Mouse (Mus musculus): ENCODE results near the gene Olfr211.
"Not testable (repeated sequence)": the region's sequence is repeated elsewhere in the genome, so short reads cannot be mapped to it uniquely, and the experiment has no call there.

The Olfr211 gene

DNA sequence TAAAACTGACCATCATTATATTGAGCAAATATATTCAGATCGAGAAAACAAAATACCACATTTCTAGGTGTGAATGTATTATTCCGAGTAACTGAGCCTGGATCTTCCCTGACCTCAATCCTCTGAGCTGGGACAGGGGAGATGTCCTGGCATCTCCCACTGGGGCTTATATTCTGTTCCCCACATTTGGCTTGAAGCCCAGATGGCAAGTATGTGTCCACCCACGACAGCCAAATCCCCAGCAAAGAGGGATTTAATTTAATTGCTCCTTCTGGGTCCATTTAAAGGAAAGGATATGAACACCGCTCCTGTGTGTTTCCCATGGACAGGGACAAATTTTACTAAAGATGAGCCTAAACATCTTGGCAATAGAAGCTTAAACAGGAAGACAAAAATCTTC is at the start of gene Olfr211:
Olfr211 (plus strand) TSS at position 301 of the 400 bp plus-strand sequence.
- no peak for DNase-seq (ENCODE audit: low spot score)

DNA sequence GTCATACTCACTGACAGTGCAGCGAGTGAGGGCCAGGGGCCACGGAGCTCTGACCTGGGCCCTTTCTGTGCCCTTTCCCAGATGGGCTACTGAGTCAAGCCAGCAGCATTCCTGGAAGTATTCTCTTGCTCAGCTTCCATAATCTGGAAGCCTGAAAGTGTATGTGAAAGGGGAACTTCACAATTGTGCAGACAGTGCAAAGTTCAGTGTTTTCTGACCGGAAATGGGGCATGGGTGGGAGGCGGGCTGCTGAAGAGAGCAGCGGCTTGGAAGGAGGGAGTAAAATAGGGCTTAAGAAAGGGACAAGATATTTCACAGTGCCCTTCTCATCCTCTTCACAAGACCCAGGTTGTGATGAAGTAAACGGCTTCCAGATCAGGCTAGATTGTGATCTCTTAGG is 49.4 kb upstream of the Olfr211 start:
- DNase-seq (ENCODE audit: low spot score): no peak

DNA sequence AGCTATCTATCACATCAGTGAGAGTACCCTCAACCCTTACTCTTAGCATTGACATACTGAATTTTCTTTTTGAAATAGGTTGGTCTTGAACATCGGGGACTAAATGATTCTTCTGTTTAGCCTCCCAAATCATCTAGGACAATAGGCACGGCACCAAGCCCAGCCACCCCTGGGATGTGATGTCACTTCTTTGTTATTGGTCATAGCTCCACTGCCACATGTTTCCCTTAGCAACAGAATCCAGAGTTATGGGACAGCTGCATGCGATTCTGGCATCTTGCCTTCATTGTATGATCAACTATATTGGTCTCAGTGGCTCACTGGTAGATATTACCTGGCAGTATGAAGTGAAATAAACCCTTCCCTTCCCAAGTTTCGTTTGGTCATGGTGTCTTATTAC is 48.4 kb upstream of the Olfr211 start:
- no peak for DNase-seq (ENCODE audit: low spot score)

DNA sequence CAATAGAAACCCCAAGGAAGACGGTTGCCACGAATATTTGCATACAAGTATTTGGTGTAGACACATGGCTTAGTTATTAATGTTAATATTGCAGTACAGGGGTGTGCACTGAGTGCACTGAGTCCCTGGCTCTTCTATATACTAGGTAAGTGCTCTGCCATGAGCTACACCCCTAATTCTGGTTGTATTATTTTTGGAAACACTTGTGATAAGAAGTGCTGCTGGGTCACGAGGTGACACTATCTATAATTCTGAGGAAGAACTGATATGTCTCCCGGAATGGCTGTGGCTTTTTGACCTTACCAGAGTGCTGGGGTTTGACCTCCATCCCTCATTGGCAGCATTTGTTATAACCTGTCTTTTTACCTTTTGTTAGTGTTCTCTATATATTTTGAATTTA is 48.0 kb upstream of the Olfr211 start:
- DNase-seq (ENCODE audit: low spot score): no peak

DNA sequence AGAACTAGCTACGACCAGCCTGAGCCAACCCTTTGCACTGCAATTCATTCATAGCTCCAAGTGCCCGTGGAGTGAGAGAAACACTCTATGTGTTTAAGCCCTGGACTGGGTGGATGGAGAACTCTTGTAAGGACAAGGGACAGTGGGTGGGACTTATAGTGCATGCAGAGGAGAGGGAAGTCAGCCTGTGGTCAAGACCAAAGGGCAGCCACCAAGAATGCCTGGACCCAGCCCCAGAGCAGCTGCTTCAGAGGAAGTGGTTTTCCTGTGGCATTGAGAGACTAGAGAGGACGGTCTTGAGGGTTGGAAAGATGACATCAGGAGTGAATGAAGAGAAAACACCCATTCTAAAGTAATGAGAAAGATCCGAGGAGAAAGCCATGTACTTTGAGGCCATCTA is 33.1 kb upstream of the Olfr211 start:
- DNase-seq (ENCODE audit: low spot score): peak; percentile 49

DNA sequence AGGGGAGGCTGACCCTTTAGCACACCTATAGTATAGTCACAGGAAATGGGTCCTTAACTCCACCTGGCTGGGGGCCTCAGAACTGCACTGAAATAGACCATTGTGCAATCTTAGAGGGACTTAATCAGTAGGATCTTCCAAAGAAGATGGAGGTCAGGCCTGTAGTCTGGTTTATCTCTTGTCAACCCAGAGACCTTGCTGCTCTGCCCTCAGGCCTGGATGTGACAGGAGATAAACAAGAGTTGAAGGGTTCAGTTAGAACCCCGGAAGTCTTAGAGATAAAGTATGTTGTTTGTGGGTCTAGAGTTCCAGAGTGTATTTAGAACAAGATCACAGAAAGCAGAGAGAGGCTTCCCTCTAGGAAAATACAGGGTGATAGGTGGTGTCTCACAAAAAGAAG is 32.4 kb upstream of the Olfr211 start:
- DNase-seq (ENCODE audit: low spot score): no peak

DNA sequence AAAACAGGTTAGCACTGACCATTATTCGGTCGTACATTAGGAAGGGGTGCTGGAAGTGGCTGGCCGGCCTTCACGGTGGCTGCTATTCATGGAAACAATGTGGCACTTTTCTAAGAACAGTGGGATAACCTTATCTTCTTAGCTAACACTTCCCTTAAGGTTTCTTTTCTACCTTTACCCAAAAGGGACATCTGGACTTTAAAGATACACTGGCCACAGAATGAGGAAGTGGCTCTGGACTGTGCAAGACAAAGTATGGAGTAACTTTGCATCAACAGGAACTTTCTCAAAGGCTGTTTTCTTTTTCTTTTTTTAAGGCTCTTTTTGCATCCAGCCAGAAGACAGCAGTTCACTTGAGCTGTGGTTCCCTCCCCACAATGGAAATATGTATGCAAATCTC is 30.2 kb upstream of the Olfr211 start:
- no peak for DNase-seq (ENCODE audit: low spot score)

DNA sequence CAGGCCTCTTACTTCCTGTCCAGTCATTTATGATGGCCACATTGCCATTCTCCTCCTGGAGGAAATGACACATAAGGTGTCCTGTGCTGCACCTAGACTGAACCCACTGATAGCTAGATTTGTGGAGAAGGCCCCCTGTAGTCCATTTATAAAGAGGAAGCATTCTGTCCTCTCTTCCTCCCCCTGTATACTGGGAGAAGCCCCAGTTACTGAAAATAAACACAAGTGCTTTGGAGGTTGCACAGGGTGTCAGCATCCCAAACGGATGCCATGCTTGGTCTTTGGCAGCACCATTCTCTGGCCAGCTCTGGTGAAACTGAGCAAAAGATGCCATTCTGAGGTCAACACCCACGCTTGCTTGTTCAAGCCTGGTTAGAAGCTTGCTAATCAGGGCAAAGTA is 29.7 kb upstream of the Olfr211 start:
- no peak for DNase-seq (ENCODE audit: low spot score)

DNA sequence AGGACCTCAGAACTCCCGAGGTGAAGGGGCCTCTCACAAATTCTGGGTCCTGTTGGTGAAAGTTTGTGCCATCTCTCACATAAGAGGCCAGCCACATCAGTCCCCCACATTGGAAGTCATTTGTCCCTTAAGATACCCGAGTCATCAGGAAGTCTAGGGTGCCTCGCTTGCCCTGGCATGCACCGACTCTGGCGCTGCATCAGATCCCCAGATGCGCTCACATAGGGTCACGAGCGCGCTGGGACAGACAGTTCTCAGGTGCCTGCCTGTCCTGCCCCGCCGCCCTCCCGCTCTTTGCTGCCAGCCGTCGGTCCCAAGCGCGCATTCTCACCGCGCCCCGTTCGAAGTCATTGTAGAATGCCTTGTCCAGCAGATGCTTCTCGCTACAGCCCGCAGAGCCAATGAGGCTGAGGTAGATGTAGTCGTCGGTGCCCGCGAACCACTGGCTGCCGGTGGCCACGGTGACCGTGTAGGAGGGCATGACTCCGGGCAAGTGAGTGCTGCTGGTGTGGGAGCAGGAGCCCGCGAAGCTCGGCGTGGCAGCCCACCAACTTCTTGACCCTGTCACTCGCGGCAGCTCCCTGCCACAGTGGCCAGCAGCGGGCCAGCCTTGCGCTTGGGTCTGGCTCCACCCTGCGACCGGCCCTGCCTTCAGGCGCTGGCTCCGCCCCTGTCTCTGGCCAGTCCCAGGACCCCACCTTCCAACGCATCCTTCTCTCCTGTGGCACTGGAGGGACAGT is 28.2 kb upstream of the Olfr211 start, which contains the start of gene Alox5:
Alox5 (minus strand) TSS at position 635 of the 740 bp plus-strand sequence.
- DNase-seq (ENCODE audit: low spot score): peak; percentile 15

DNA sequence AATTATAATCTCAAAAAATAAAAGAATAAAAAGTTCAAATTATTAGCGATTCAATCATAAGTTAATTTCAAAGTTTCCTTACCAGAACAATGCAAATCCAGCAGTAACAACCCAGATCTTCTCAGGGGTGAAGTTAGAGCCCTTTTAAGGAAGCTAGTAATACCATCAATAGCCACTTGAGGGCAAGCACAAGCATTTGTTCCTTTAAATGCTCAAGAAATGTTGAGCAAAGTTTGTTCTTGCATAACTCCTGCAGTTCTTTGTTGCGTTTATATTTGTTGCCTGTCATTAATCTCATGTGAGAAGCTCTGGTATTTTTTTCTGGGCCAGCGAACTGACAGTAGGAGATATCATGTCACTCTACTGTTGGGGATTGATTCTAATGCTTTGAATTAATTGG is 20.8 kb upstream of the Olfr211 start:
- DNase-seq (ENCODE audit: low spot score): no peak

DNA sequence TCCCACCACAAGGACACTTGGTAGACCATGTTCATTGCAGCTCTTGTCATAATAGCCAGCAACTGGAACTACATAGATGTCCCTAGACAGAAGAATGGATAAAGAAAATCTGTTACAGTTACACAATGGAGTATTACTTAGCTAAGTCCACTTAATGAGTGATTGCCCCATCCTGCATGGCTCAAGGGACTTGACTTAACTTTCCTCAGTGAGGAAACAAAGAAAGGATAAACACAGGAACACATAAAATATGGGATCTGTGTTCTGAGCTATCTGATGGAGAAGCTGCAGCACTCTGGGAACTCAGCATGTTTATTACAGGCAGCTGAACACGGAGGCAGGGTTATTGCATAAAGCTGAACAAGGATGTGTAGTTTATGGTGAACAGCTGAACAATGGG is 3.8 kb upstream of the Olfr211 start:
- no peak for DNase-seq (ENCODE audit: low spot score)

DNA sequence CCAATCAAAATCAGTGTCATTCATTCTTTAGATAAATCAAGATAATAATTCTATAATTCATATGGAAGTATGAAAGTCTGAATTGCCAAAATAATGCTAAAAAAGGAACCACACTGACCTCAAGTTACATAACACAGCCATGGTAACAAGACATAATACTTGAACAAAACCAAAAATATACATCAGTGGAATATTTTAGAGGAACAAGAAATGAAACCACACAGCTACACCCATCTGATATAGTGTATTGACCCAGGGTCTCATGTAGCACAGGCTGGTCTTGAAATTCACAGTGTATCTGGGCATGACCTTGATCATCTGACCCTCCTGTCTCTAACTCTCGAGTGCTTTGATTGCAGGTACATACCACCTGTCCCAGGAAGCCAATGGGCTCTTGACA is 2.1 kb upstream of the Olfr211 start:
- no peak for DNase-seq (ENCODE audit: low spot score)

DNA sequence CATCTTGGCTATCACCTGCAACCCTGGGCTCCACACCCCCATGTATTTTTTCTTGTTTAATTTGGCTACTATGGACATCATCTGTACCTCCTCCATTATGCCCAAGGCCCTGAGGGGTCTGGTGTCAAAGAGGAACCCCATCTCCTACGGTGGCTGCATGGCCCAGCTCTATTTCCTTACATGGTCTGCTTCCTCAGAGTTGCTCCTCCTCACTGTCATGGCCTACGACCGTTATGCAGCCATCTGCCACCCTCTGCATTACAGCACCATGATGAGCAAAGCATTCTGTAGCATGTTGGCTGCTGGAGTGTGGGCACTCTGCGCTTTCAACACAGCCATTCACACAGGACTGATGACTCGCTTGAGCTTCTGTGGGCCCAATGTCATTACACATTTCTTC is 4.9 kb downstream of the Olfr211 start:
- DNase-seq (ENCODE audit: low spot score): no peak

DNA sequence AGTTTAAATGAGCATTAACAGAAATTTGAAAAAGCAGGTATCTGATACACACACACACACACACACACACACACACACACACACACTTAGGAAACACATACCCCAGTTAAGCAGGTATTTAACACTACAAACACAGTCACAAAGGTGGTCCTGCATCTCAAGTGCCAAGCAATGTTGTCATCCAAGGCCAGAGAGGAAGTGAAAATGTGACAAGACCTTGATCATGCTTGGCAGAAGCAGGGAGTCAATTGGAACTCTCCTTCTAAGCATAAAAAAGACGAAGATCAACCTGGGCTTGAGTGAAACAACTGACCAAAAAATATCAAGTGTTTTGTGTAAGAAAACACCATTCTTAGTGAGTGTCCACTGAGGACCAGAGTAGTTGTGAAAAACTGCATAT is 7.1 kb downstream of the Olfr211 start:
- no peak for DNase-seq (ENCODE audit: low spot score)

DNA sequence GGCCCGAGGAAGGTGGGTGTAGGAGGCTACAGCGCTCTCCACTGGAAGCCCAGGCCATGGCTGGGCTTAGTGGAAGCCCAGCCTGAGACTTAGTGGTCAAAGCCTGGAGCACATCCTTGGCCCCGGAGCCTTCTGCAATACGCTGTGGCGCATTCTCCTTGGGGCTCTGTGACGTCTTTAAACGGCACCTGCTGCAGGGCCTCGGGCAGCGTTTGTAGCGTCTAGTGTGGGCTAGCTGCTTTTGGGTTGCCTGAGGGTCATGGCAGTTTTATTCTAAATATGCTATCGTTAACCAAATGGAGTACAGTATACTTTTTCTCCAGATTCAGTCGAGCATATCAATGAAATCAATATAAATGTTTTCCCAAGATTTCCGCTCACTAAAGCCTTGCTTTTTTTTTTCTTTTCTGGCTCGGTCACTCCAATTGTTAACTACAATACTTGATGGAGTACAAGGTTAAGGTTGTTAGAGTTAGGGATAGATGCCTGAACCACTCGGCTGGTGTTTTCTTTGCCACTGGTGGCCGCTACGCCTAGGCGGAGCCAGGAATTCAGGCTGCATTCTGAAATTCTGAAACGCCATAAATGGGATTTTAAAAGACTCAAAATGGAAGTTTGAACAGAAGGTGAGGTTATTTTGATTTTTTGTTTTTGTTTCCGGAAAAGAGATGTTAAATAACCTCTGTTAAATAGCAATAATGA is 17.6 kb downstream of the Olfr211 start, which contains the start of gene Olfr212:
Olfr212 (plus strand) TSS at position 215 of the 702 bp plus-strand sequence.
- DNase-seq (ENCODE audit: low spot score): not testable (repeated sequence)

DNA sequence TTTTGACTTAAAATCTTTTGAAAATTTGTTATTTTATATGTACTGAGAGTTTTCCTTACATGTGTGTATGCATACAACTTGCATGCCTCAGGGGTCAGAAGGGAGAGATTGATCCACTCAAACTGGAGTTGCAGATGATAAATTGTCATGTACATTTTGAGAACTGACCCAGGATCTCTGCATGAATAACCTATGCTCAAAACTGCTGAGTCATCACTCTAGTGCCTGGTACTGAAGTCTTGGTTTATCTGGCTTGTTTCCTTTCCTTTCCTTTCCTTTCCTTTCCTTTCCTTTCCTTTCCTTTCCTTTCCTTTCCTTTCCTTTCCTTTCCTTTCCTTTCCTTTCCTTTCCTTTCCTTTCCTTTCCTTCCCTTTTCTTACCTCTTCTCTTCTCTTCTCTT is 25.9 kb downstream of the Olfr211 start:
- no peak for DNase-seq (ENCODE audit: low spot score)

DNA sequence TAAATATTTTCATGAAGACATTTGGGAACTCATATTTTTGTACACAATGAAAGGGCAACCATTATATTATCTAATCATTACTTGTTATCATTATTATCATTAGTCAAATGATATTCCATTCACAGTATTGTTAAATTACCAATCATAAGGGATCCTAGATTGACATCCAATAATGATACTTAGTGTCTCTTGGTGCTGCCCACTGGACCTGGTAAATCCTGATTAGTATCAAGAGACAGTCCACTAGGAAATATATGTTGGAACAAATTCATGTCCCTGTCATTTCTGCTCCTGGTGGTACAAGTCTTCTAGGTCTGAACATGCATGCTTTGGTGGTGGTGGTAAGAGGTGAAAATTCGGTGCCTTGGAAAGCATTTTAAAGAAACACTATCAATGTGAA is 49.3 kb downstream of the Olfr211 start, which contains the start of gene Olfr213:
Olfr213 (plus strand) TSS at position 301 of the 400 bp plus-strand sequence.
- DNase-seq (ENCODE audit: low spot score): no peak

DNA sequence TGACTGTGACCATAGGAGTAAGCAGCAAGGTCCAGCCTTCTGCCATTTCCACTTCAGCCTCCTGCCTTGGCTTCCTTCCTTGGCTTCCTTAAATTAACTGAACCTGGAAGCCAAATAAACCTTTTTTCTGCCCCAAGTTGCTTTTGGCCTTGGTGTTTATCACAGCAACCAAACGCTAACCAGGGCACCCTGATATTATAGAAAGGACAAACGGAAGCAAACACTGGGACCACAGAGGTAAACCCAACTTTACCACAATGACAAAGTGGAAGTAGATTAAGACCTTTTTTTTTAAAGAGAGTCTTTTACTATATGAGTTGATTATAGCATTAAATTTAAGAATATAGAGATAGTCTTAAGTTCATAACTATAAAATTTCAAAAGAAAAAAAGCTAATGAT is 53.6 kb downstream of the Olfr211 start:
- no peak for DNase-seq (ENCODE audit: low spot score)
